Mouse (Mus musculus) limb, embryonic 14.5 days (tissue): ENCODE results near the gene Mmrn1. TPM values are rescaled to one million over a fixed set of nuclear protein-coding genes. Genes with fewer than 3 reads are reported as not detected.

Experiments
- ATAC-seq: fragments of 200-750 bp; cut with Nextera tagmentation; 2 replicates; pipeline ENCODE4 v1.8.0; 2017; ENCODE audit warnings: low read depth, moderate number of reproducible peaks, moderate TSS enrichment; ENCODE audit not compliant: low FRiP score
- DNase-seq: peaks from one replicate; pipeline ENCODE4 v3.0.0-alpha.2; 2015; ENCODE audit warnings: low spot score
- H3K27ac ChIP-seq: fragments of 300-500 bp; sonication (generic); replicated peaks from 2 replicates; pipeline ENCODE4 v1.5.1; 2014; ENCODE audit warnings: low read depth, mild to moderate bottlenecking, low read length, moderate library complexity, mixed read lengths
- H3K27me3 ChIP-seq: fragments of 300-500 bp; sonication (generic); 2 replicates; pipeline ENCODE4 v1.6.1; 2014; ENCODE audit warnings: low read length, mixed read lengths; ENCODE audit not compliant: control insufficient read depth, insufficient read depth
- H3K36me3 ChIP-seq: fragments of 300-500 bp; sonication (generic); 2 replicates; pipeline ENCODE4 v1.6.1; 2014; ENCODE audit warnings: mild to moderate bottlenecking, low read length, moderate library complexity, mixed read lengths; ENCODE audit not compliant: control insufficient read depth, insufficient read depth
- H3K4me1 ChIP-seq: fragments of 300-500 bp; sonication (generic); 2 replicates; pipeline ENCODE4 v1.6.1; 2014; ENCODE audit warnings: antibody characterized with exemption, low read length, mixed read lengths; ENCODE audit not compliant: control insufficient read depth, insufficient read depth
- H3K4me2 ChIP-seq: fragments of 300-500 bp; sonication (generic); replicated peaks from 2 replicates; pipeline ENCODE4 v1.6.1; 2014; ENCODE audit warnings: low read depth, mild to moderate bottlenecking, low read length, moderate library complexity; ENCODE audit not compliant: severe bottlenecking
- H3K4me3 ChIP-seq: fragments of 300-500 bp; sonication (generic); replicated peaks from 2 replicates; pipeline ENCODE4 v1.5.1; 2014; ENCODE audit warnings: low read length
- H3K9ac ChIP-seq: fragments of 300-500 bp; sonication (generic); 2 replicates; pipeline ENCODE4 v1.6.1; 2014; ENCODE audit warnings: mild to moderate bottlenecking, low read depth, low read length, moderate library complexity; ENCODE audit not compliant: severe bottlenecking
- H3K9me3 ChIP-seq: fragments of 300-500 bp; sonication (generic); 2 replicates; pipeline ENCODE4 v1.6.1; 2016; ENCODE audit warnings: low read length; ENCODE audit not compliant: control insufficient read depth
- POLR2A ChIP-seq: fragments of 200-500 bp; IDR thresholded peaks from 2 replicates; pipeline ENCODE4 v1.8.0; 2012; ENCODE audit warnings: inconsistent platforms, mild to moderate bottlenecking, moderate library complexity, borderline replicate concordance; ENCODE audit not compliant: insufficient read depth, insufficient read length; ENCODE audit errors: extremely low read depth
- WGBS: fragments of 180-500 bp; shearing (Covaris S2); extraction: QIAGEN DNeasy Blood & Tissue Kit; methylation state at CpG from one replicate; pipeline ENCODE4 v1.1.7; 2014; 5-methylcytosine and 5-hydroxymethylcytosine counted together
- polyA plus RNA-seq, 2 experiments: library from polyadenylated mRNA; depleted of rRNA in 1 of 2; stranded (reverse) in 1 of 2; unstranded in 1 of 2; fragments of >200 nt; fragmentation: Nextera tagmentation in 1 of 2; extraction: Ambion mirVana in 1 of 2; gene quantifications; 2 replicates each; pipeline versions ENCODE4 v1.2.1 to v1.2.3; 2012 to 2014

The Mmrn1 gene
- polyA plus RNA-seq, 2 experiments, result 3.7 to 7.5 TPM

DNA sequence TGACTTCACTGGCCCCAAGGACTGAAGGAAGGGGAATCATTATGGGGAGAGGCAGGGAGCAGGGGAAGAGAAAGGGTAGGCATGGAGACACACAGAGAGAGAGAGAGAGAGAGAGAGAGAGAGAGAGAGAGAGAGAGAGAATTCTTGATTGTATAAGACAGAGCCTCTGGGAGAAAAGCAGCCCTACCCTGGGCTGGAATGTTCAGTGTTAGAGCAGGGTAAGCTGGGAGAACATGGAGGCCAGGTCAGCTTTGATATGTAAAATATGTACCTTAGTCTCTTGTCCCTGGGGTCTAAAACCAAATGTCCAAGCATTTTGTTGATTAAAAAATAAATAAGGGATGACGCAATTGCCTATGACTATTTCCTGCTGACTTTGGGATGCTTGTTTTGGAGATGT lies 67.6 kb downstream of the Mmrn1 start:
- 95% methylated on average over 1 of the region's 1 CpGs for WGBS

DNA sequence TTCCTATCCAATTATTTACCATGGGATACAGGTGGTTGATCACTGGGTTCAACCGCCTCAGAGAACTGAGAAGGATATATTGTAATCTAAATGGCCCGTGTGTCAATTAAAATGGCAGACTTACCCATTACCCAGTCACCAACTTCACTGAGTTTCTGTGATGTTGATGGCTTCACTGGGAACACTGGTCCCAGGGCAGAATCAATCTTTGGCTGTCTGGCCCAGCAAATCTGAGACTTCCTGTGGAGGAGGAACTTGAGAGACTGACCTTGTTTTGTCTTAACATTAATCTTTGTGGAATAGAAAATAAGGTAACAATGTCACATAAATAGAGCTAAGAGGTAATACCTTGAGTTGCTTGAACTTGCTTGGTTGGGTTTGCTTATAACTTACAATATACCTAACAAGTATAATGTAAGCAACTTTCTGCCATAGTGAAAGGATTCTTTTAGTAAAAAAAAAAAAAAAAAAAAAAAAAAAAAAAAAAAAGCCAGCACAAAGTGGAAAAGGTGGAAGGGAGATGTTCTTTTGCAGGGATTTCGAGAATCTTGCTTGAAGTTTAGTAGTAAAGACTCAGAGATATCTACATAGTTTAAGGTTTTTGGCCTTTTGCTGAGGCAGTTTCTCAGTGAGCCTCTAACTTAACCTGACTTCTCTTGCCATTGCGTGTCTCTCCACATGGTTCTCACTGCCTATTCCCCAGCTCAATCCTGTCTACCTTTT lies 68.8 kb downstream of the Mmrn1 start:
- 78% methylated on average over 4 of the region's 4 CpGs for WGBS
- no peaks in the 10 kb centered on the region for H3K27me3 ChIP-seq
- no peak overlapping the region for H3K27ac ChIP-seq
- no peak for TF ChIP-seq POLR2A
- ATAC-seq (no peak), DNase-seq (no peak)
- no peak overlapping the region for H3K9ac ChIP-seq
- peaks cover 13% of the 10 kb centered on the region for H3K4me1 ChIP-seq
- no peaks in the 10 kb centered on the region for H3K36me3 ChIP-seq
- H3K4me3 ChIP-seq, result no peak overlapping the region
- H3K9me3 ChIP-seq, result no peaks in the 10 kb centered on the region
- no peak overlapping the region for H3K4me2 ChIP-seq

More for the DNA sequence above, 67.6 kb downstream of the Mmrn1 start:
- H3K4me1 ChIP-seq, result peaks cover 13% of the 10 kb centered on the region
- H3K36me3 ChIP-seq, result no peaks in the 10 kb centered on the region
- no peak overlapping the region for H3K4me3 ChIP-seq
- no peak overlapping the region for H3K27ac ChIP-seq
- no peaks in the 10 kb centered on the region for H3K9me3 ChIP-seq
- no peak for DNase-seq
- TF ChIP-seq POLR2A, result no peak
- H3K27me3 ChIP-seq, result no peaks in the 10 kb centered on the region
- H3K9ac ChIP-seq, result no peak overlapping the region
- H3K4me2 ChIP-seq, result no peak overlapping the region
- ATAC-seq, result no peak

DNA sequence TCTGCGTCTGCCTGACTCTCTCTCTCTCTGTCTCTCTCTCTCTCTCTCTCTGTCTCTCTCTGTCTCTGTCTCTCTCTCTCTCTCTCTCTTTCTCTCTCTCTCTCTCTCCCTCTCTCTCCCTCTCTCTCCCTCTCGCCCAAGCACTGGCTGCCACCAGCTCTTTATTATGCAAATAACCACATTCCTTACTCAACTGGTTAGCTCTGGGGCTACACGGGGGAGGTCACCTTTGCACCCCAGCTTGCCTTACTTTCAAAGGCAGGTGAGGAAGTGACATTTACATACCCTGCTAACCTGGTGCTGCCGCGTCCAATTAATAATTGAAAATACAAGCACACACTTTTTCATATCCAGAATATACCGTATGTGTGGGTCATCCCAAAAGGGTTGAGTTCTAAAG lies 69.3 kb downstream of the Mmrn1 start:
- H3K27me3 ChIP-seq, result no peaks in the 10 kb centered on the region
- H3K4me2 ChIP-seq, result no peak overlapping the region
- DNase-seq, result no peak
- no peaks in the 10 kb centered on the region for H3K36me3 ChIP-seq
- no peaks in the 10 kb centered on the region for H3K9me3 ChIP-seq
- WGBS, result 37% methylated on average over 6 of the region's 6 CpGs
- TF ChIP-seq POLR2A, result no peak
- H3K4me1 ChIP-seq, result peaks cover 13% of the 10 kb centered on the region
- H3K4me3 ChIP-seq, result no peak overlapping the region
- H3K9ac ChIP-seq, result no peak overlapping the region
- H3K27ac ChIP-seq, result no peak overlapping the region
- no peak for ATAC-seq

DNA sequence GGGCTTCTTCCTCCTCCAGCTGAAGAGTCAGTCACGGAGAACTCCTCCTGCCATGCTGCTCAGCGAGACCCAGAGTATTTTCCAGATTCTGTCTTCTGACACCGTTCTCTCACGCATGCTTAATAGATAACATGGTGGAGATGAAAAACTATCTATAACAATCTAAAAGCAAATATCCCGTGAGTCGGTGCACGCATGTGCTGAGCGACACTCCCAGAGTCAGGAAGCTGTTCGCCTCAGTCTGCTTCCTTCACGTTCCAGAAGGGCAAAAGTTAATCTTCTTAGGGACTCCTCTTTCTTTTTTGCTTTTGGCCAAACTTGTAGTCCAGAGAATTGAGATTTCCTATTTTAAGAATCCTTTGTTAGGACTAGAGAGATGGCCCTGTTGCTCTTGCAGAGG lies 69.7 kb downstream of the Mmrn1 start:
- H3K9ac ChIP-seq, result no peak overlapping the region
- peaks cover 13% of the 10 kb centered on the region for H3K4me1 ChIP-seq
- H3K4me3 ChIP-seq, result no peak overlapping the region
- WGBS, result 58% methylated on average over 10 of the region's 10 CpGs
- no peak overlapping the region for H3K27ac ChIP-seq
- DNase-seq (no peak), ATAC-seq (no peak)
- no peak for TF ChIP-seq POLR2A
- no peaks in the 10 kb centered on the region for H3K36me3 ChIP-seq
- no peak overlapping the region for H3K4me2 ChIP-seq
- no peaks in the 10 kb centered on the region for H3K27me3 ChIP-seq
- no peaks in the 10 kb centered on the region for H3K9me3 ChIP-seq

DNA sequence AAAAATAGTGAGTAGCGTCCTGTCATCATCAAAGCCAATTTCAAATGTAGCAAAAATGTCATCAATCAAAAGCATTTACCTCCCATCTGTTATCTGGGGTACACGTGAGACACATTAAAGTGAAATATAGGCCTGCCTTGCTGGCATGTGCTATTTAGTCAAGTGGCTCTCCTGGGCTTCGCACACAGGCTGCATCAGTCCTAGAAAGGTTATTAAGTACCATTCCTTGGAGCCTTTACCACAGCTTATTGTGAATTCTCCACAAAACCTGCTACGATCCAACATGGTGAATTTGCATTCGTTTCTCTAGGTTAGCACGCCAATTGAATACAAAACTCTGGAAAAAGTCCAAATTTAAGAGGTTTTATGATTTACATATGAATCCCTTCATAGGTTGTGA lies 70.8 kb downstream of the Mmrn1 start:
- WGBS, result 27% methylated on average over 6 of the region's 6 CpGs
- Histone ChIP-seq H3K9ac (no peak overlapping the region), H3K27me3 (no peaks in the 10 kb centered on the region), H3K36me3 (no peaks in the 10 kb centered on the region), H3K9me3 (no peaks in the 10 kb centered on the region), H3K27ac (no peak overlapping the region; the same call in 1 of the 2 replicates), H3K4me2 (no peak overlapping the region), H3K4me3 (no peak overlapping the region), H3K4me1 (peaks cover 13% of the 10 kb centered on the region)
- DNase-seq, result peak; percentile 20
- peak; percentile 47; the same call in 1 of the 2 replicates for ATAC-seq
- TF ChIP-seq POLR2A, result no peak
